Mouse (Mus musculus) heart, postnatal 0 days (tissue): Measurements from ENCODE around the gene Il1r1.

Experiments
- CTCF ChIP-seq: IDR thresholded peaks from 2 replicates; pipeline ENCODE4 v1.5.1; 2016; ENCODE audit warnings: antibody characterized with exemption, control low read depth, low read depth
- EP300 ChIP-seq: IDR thresholded peaks from 2 replicates; pipeline ENCODE4 v1.6.1; 2016; ENCODE audit warnings: antibody characterized with exemption, low read depth

DNA sequence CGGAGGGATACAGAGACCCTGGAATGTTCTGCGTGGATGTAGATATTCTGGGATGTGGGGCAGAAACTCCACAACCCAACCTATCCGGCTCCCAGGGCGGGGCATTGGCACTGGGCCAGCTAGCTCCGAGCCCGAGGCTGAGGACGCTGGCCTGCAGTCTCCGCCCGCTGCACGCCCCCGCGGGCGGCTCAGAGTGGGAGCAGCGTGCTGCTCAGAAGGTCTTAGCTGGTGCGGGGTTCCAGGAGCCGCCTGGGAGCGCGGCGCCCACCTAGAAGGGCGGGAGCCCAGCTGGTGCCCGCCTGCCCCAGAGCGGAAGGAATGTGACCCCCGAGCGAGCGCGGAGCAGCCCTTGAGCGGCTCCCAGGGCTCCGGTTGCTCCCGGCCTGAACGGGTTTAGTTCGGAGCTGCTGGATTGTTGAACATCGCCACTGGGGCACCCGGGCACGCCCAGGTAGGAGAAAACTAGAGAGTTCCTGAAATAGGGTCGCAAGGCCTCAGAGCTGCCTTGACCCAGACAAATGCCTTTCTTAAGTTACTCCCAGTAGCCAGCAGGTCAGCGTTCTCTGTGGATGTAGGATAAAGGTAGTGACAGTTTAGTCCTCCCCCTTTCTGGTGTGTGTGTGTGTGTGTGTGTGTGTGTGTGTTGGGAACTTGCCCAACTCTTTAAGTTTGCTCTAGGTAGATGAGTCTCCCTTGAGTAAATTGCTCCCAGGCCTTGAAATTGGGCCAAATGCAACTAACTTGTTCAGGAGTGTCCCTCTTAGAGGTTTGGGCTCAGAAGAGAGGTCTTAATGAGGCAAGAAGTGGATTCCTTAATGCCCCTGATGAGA lies 41.8 kb downstream of the Il1r1 start:
- no peak for TF ChIP-seq CTCF
- no peak for TF ChIP-seq EP300
